Mouse (Mus musculus): ENCODE results near the gene Catsperg1.
"Not testable (repeated sequence)": the region's sequence is repeated elsewhere in the genome, so short reads cannot be mapped to it uniquely, and the experiment has no call there.

Catsperg1 gene

DNA sequence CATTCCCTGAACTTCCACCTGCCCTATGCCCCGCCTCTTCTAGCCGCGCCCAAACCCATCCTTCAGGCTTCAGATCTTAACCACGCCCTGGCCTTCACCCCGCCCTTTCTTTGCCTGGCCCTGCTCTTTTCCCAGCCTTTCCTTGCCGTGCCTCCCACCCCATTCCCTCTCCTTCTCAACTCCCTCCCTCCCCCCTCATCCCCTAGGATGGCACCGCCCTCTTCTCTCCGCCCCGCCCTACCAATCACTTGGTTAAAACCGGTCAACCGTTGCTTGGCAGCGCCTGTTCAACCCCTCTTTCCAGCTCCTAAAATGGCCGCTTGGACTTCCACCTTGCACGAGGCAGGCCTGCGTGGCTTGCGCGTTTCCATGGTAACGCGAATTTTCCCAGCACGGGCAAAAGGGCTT is at the start of gene Catsperg1:
TSS of gene Catsperg1 (minus strand) at position 361 of the 408 bp plus-strand sequence.
- peak; percentile 65 for DNase-seq (ENCODE audit: low spot score)

DNA sequence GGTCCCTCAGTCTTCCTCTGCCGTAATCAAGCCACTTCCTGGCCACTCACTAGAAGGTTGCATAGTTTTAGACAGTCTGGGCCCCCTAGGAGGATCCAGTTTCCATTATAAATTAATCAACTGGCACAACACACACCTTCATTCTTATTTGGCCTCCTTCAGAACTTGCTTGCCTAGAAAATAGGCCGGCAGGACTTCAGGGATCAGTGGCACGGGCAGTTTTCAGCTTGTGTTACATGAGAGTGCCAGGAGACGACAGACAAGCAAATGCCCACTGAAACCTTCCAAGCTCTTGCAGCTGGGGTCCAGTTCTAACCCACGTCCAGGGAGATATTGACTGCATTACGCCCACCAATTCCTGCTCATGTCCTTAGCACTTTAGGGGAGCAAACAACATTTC is 48.3 kb upstream of the Catsperg1 start:
- no peak for DNase-seq (ENCODE audit: low spot score)

DNA sequence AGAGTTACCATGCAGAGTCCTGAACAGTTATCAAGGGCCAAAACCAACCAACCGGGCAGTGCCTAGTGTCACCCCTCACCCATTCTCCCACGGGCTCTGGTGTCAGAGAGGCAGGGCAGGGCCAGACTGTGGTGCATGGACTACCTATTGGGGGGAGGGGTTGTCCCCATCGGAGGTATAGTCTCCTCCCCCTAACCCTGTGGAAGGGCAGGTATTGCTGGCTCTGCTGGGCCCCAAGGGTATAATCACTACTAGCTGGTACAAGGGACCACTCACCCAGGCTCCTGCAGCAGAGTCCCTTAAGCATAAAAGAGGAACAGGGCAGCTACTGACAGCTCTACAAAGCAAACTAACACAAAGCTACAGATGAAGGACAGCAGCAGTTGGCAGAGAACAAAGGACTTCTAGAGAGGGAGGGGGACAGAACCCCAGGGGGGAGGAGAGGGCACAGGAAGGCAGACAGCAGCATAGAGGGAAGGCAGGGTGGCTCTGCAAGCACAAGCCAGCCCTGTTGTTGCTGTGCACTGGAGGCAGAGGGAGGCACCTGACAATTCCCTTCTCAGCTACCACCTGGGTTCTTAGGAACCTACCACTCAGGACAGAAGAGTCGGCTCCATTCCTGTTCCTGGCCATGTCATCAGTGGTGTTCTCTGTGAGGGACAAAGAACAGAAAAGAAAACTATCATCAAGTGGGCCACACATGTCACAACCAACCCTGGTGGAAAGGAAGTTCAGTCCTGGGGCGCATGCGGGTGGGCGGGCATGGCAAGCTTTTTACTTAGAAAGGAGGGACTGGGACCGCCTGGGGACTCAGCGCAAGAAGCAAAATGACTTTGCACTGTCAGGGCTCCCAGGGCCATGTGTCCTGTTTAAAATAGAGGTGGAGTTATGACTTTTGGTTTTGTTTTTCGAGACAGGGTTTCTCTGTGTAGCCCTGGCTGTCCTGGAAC is 46.2 kb upstream of the Catsperg1 start:
- no peak for DNase-seq (ENCODE audit: low spot score)

DNA sequence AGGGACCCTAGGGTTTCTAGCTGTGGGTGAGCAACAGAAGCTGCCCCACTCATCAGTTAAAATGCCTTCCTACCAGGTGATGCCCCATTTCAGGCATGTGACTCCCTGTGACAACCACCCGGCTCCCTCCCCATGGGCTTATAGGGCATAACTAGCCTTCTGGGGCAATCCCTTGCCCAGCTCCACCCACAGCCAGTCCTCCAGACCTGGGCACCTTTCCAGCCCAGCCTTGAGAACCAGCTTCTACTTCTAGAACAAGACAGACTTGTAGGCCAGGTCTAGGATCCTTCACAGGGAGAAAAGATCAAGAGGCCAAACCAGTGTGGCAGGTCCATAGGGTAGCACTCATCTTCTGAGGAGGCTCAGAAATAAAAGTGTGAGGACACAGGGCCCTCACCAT is 43.5 kb upstream of the Catsperg1 start:
- DNase-seq (ENCODE audit: low spot score) = no peak

DNA sequence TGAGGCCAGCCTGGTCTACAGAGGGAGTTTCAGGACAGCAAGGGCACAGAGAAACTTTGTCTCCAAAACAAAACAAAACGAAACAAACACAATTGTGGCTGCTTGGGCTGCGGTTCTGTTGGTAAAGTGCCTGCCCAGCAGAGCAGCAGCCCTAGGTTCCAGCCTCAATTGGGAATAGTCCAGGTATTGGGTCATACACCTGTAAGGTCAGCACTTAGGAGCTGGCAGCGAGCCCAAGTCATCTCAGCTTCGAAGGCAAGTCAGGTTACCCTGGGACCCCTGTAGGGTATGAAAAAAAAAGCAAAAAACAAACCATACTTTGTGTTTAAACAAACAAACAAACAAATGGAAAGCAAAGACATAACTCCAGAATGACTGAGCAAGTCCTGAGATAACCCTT is 42.0 kb upstream of the Catsperg1 start:
- DNase-seq (ENCODE audit: low spot score) = no peak

DNA sequence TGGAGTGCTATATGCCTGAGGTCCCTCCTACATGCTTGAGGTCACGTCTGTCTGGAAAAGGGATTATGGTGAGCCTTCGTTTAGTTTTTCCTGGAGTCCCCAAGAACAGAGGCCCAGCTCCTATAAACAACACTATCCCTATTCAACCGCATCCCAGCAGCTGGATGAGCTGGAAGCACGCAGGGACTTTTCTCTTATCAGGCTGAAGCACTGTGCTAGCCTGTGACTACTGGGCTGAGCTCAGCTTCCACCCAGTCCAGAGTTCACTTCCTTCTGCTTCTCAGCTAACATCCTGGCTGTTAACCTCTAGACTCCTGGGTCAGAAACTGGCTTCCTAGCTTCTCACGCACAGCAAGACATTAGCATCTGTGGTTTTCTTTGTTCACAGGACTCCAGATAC is 40.0 kb upstream of the Catsperg1 start:
- DNase-seq (ENCODE audit: low spot score) = no peak

DNA sequence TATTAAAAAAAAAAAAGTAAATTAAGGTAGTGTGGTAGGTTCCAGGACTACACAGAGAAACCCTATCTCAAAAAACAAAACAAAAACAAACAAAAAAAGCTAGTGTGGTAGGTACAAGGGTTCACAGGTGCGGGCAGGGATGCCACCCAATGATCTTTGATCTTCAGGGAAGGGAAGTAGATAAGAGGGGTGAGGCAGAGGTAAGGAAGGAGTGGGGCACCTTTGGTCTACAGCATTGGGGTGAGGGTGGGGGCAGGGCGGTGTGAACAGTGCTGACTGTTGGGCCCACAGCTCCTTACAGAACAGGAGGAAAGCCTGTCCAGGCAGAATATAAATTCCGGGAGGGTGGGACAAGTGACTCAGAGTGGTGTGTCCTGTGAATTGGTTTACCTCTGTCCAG is 37.3 kb upstream of the Catsperg1 start:
- no peak for DNase-seq (ENCODE audit: low spot score)

DNA sequence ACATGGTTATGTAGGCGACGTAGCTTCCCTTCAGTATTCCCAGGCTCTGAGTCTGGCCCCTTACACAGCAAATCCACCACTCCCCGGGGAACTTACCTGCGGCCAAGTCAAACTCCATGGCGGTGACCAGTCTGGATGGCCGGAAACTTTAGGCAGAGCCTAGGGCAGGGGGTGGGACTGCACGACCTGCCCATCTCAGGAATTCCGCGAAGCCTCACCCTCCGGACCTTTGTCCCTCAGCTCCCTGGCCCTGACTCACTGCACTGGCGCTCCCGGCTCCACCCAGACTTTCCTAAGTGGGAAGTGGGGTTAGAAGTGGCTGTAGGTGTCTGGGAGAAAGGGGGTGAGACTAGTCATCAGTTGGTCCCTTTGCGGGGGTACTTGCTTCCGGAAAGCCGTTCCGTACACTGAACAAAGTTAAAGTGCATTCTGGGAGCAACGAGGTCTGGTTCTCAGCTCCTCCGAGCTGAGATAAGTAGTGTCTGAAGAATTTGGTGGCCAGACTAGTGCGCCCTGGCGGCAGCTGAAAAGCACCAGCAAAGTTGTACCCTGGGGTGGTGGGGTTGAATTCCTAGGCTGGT is 34.5 kb upstream of the Catsperg1 start, which contains the start of gene 2200002D01Rik:
TSS of gene 2200002D01Rik (minus strand) at position 206 of the 581 bp plus-strand sequence.
- no peak for DNase-seq (ENCODE audit: low spot score)

DNA sequence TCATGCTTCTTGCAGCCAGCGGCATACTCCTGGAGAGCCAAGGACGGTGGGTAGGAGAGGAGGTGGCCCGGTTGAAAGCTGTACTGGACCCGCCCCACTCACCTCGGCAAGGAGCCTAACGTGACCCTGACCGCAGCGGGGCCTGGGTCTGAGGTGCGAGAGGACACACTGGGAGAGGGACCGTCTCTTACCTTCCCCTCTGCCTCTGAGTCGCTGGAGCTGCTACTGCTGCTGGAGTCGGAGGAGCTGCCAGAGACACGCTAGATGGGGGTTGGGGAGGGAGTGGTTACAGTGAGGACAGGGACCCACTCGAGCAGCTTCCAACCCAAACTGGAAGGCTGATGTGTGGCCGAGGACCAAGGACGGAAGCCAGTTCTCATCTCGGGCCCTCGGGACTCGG is 33.9 kb upstream of the Catsperg1 start:
- no peak for DNase-seq (ENCODE audit: low spot score)

DNA sequence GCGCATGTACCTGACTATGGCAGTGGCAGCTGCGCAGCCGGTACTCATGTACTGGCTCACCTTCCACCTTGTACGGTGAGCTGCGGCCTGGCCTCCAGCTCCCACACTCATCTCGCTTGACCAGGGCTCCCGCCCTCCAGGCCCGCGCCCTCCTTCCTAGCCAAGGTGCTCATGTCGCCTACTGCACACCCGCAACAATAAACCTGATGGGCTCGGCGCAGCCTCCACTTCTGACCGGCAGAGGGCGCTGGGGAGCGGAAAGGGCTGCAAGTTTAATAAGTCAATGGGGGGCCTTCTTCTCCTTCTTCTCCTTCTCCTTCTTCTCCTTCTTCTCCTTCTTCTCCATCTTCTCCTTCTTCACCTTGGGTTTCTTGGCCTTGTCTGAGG is 33.5 kb upstream of the Catsperg1 start:
- peak; percentile 94 for DNase-seq (ENCODE audit: low spot score)

DNA sequence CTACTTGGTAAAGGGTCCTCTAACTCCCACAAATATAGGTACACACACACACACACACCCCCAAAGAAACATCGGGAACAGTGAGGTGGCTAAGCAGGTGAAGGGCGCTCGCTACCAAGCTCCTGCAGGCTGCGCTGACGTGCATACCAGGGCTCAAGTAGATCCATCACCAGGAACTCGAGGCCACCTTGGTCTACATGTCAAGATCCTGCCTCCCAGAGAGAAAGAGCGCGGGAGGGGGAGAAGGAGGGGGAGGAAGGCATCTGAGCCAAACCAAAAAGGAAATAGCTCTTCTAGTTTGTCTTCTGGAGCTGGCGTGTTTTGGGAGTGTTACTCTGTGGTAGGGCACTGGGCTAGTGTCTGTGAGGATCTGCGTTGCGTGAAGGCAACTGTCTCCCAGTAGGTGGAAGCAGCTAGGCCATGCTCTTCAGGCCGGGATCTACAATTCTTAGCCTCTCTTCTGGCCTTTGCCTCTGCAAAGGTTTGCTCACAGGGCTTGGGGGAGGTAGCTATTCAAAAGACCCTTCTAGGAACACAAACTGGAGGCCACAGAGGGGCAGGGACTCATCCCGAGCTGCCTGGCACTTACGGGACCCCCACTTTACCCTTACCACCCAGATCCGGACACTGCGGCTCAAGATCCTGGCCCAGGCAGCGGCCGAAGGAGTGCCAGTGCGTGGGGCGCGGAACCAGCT is 32.9 kb upstream of the Catsperg1 start:
- no peak for DNase-seq (ENCODE audit: low spot score)

DNA sequence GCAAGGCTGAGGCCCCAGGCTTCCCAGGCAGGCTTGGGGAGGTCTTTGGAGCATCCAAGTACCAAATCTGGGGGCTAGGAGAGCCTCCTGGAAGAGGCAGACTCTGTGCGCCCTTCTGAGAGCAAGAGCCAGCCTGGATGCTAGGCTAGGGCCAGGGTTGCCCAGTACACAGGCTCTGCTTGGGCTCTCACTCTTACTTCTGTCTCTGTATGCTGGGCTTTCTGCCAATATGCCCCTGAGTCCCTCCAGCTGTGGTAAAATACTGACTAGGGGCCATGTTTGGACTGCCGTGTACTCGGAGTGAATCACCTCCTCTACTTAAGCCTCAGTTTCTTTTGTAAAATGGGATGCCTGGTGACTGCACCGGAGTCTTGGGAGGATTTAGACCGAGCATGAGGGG is 32.2 kb upstream of the Catsperg1 start:
- no peak for DNase-seq (ENCODE audit: low spot score)

DNA sequence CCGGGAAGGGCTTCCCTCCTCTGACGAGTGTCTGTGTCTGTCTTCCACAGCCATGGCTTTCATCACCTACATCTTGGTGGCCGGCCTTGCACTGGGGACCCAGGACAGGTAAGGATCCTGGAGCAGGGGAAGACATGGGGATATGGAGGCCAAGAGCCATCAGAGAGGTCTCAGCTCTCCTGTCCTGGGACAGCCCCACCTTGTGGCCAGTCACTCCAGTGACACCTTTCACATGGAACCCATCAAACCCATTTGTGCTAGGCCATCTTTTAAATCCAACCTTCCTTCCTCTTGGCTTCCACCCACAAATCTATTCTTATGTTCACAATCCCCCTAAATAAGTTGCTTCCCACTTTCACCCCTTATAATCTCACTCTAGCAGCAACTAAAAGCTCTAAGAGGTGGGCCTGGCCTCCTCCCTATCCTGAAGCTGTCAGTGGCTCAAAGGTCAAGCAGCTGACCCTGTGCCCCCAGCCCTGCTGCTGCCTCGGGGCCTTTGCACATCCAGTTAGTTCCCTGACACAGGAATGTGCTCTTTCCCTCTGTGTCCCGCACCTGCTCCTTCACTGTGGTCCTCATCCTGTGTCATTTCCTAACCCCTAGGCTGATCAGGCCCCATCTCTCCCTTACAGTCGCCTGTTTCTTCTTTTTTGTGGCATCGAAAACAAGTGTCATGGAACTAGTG is 31.0 kb upstream of the Catsperg1 start:
- DNase-seq (ENCODE audit: low spot score) = peak; percentile 74

DNA sequence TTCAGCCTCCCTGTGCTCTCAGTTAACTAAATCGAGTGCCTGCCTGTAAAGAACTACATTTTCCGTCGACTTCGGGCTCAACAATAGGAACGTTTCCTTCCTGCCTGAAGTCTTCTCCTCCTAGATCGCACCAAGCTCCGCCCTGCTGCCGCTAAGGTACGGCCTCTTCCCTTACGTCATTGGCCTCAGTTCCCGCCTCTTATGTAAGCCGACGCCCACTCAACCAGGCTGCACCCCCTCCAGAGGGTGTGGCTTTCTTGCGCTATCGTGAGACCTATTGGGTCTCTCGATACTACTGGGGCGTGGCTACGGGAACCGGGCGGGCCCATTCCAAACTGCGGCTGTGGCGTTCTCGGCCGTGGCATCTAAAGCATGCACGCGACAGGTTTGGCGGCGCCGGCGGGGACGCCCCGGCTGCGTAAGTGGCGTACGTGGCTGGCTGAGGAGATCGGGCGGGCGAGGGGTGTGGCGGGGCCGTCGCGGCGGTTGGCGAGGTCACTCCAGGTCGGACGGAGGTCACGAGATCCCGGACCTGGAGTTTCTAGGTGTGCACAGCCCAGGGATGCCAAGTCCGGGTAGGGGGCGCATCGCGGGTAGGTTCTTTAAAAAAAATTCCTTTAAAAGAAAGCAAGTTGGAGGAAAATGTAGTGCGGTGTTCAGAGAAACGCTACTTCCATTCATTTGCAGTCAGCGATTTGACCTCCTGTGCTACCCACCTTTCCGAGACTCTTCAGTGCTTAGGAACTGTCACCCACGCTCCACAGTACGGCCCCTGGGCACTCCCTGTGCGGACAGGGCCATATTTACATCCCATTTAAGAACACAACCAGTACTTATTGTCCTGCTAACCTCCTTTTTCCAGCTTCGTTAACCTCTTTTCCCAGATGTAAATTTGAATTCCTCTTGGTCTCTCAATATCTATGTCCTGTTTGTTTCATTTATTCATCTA is 24.5 kb upstream of the Catsperg1 start, which contains the start of gene Yif1b:
TSS of gene Yif1b (plus strand) at position 311 of the 949 bp plus-strand sequence.
- peak; percentile 98 for DNase-seq (ENCODE audit: low spot score)

DNA sequence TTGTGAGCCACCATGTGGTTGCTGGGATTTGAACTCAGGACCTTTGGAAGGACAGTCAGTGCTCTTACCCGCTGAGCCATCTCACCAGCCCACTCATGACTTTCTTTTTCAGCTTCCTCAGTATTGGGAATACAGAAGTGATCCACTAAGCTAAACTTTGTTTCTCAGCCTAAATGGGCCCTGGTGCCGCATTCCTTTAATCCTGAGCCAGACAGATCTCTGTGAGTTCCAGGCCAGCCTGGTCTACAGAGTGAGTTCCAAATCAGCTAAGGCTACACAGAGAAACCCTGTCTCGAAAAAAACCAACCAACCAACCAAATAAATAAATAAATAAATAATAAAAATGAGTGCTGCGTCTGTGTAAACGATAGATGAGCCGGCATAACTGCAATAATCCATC is 23.8 kb upstream of the Catsperg1 start:
- not testable (repeated sequence) for DNase-seq (ENCODE audit: low spot score)

DNA sequence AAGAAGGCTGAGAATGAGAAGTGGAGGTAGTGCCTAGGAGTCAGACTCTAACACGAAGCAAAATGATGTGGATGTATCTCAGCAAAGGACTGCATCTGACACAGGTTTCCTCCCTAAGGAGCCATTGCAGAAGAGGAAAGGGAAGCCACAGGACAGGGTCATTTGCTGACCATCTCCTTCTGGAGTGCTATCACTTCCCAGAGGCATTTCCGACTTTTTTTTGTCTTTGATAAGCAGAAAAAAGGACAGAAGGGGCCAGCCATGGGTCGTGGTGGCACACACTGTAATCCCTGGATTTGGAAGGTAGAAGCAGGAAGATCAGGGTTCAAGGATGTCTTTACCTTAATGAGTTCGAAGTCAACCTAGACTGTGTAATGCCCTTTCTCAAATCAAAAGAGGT is 22.8 kb upstream of the Catsperg1 start:
- DNase-seq (ENCODE audit: low spot score) = no peak

DNA sequence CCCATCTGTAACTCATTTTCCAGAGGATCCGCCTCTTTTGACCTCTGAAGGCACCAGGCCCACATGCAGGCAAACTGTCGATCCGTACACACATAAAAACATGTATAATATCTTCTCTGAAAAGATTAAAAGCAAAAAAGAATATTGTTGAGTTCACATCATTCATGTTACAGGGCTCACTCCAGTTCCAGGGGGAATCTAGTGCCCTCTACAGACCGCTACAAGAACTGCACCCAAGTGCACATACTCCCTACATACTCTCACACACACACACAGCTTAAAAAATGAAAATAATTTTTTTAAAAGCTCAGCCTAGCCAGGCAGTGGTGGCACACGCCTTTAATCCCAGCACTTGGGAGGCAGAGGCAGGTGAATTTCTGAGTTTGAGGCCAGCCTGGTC is 20.8 kb upstream of the Catsperg1 start:
- DNase-seq (ENCODE audit: low spot score) = peak; percentile 64

DNA sequence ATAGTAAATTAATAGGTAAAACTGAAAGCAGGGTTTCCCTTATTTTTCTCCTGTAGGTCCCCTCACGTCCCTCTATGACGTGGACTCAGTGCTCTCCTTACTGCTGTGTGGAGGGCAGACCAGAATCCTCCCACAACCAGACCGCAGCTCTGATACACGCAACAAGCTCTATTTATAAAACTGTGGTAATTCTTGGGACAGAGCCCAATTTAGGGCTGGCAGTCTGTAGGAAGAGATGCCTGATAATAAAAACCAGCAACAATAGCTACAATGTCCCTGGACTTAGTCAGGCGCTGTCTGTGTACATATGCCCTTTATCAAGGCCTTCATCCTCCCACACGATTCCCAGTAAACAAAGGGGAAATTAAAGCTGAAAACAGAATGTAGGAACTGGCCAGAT is 19.9 kb upstream of the Catsperg1 start:
- DNase-seq (ENCODE audit: low spot score) = no peak

DNA sequence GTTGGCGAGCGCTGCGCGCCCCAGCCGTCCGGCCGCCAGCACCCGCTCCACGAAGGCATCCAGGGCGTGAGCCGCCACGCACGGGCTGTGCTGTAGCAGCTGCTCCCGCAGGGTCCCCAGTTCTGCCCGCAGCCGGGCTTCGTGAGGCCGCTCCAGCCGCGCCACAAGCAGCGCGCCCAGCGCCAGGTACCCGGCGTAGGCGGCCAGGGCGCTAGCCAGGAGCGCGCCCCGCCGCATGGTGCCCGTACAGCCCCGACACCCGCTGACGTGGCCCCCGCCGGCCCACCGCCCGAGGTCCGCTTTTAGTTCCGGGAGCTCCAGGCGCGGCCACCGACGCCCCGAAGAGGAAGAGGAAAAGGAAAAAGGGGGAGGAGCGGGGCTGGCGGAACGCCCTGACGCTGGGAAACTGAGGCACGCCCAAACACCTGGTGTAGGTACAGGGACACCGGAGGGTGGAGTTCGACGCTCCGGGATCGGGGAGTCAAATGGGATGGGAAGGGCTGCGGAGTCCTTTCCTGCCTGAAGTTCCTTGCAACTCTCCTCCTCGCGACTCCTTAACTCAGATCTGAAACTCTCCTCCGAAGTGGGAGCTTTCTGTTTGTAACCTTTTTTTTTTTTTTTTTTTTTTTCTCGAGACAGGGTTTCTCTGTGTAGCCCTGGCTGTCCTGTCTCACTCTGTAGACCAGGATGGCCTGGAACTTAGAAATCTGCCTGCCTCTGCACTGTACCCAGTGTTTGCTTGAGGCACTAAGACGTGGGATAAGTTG is 18.6 kb upstream of the Catsperg1 start, which contains the start of gene Kcnk6:
TSS of gene Kcnk6 (minus strand) at position 269 of the 767 bp plus-strand sequence.
- peak; percentile 75 for DNase-seq (ENCODE audit: low spot score)

DNA sequence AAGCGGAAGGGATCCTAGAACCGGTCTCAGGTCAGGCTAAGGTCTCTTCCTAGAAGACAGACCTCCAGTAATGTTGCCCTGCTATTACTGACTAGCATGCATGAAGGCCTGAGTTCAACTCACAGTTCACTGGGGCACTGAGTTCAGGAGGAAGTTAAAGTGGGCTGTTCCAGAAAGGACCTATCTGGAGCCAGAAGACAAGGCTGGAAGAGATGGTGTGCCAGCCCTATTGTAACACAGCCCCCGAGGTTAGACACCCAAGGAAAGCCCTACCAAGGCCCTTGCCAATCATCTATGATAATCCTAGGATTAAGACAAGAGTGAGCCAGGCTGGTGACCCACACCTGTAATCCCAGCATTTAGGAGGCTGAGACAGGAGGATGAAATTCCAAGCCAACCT is 17.7 kb upstream of the Catsperg1 start:
- DNase-seq (ENCODE audit: low spot score) = no peak

Measured in testis, postnatal 10 days (tissue).